Mouse (Mus musculus): ENCODE data around the gene Mast4.

Gene Mast4

DNA sequence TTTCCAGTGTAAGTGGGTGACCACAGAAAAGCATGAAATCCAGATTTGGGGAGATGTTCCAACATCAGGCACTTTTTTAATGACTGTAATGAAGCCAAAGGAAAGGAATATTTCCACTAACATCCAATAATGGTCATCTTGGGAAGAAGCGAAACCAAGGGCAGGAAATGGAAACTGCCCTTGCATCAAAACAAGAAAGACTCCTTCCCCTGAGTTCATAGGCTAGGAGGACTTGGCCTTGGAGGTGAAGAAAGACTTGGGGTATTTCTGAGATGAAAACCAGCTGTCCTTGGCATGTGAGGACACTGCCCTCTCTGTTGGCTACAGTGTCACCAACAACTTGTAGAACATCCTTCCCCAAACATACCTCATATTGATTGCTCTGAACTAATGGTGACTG lies 646.2 kb downstream of the Mast4 start:
- no peak for DNase-seq (ENCODE audit: low spot score)

DNA sequence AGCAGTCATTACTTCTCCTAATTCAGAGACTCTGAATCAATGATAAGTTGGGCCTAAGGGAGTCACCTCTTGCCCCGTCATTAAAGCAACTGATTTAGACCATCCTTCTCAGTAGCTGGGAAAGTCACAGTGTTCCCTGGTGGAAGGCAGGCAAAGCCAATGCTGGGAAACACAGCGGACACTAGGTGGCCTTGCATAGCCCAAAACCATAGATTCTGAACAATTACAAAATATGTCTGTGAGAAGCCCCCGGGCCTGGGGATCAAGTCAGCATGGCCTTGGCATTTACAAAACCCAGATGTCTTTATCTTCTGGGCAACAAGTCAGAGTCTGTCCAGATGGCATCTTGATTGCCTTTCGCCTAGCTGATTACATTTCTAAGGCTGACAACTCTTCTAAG lies 649.4 kb downstream of the Mast4 start:
- no peak for DNase-seq (ENCODE audit: low spot score)

Measured in T-cell, adult 2 months (primary cell).